Mouse (Mus musculus) stomach, postnatal 0 days (tissue): ENCODE results near the gene Prpf3.

Experiments used
- CTCF ChIP-seq: IDR thresholded peaks from 2 replicates; pipeline ENCODE4 v1.5.1; 2016; ENCODE audit warnings: antibody characterized with exemption, low read depth, mild to moderate bottlenecking, moderate library complexity
- EP300 ChIP-seq: optimal IDR thresholded peaks from 2 replicates; pipeline ENCODE3; 2016; ENCODE audit warnings: antibody characterized with exemption

DNA sequence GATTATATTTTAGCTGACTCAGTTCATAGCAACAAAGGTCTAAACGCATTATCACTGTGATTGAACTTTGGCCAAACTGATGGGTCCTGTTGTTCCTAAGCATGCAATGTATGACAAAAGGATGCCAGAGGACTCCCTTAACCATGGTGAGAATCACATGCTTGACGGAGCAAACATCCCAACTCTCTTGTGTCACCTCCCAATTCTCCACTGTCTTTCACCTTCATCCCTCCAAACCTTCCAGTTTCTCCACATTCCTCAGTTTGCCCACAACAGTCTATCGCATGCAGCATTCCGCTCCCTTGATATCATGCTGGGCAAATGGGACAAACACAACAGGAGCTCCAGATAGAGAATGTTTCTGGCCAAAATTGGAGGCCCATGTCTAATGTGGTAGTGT, 70.2 kb downstream of the Prpf3 start:
- TF ChIP-seq CTCF (no peak), EP300 (no peak)
